Mouse (Mus musculus) embryonic facial prominence, embryonic 12.5 days (tissue): Measurements from ENCODE around the gene Prdx1. TPM values are rescaled to one million over a fixed set of nuclear protein-coding genes. Genes with fewer than 3 reads are reported as not detected.

Experiments
- ATAC-seq: fragments of 200-750 bp; cut with Nextera tagmentation; 2 replicates; pipeline ENCODE4 v1.8.0; 2017; ENCODE audit not compliant: insufficient number of reproducible peaks, insufficient read depth, low FRiP score, low TSS enrichment
- H3K27ac ChIP-seq: fragments of 300-500 bp; sonication (generic); 2 replicates; pipeline ENCODE4 v1.5.1; 2016; ENCODE audit warnings: mild to moderate bottlenecking
- H3K27me3 ChIP-seq: fragments of 300-500 bp; sonication (generic); 2 replicates; pipeline ENCODE4 v1.6.1; 2016; ENCODE audit warnings: mild to moderate bottlenecking, moderate library complexity
- H3K36me3 ChIP-seq: fragments of 300-500 bp; sonication (generic); 2 replicates; pipeline ENCODE4 v1.6.1; 2016; ENCODE audit warnings: mild to moderate bottlenecking
- H3K4me1 ChIP-seq: fragments of 300-500 bp; sonication (generic); 2 replicates; pipeline ENCODE4 v1.6.1; 2016
- H3K4me2 ChIP-seq: fragments of 300-500 bp; sonication (generic); replicated peaks from 2 replicates; pipeline ENCODE4 v1.6.1; 2016; ENCODE audit warnings: mild to moderate bottlenecking, moderate library complexity
- H3K4me3 ChIP-seq: fragments of 300-500 bp; sonication (generic); 2 replicates; pipeline ENCODE4 v1.5.1; 2016; ENCODE audit warnings: mild to moderate bottlenecking
- H3K9ac ChIP-seq: fragments of 300-500 bp; sonication (generic); 2 replicates; pipeline ENCODE4 v1.6.1; 2016; ENCODE audit warnings: mild to moderate bottlenecking, moderate library complexity
- H3K9me3 ChIP-seq: fragments of 300-500 bp; sonication (generic); 2 replicates; pipeline ENCODE4 v1.6.1; 2016; ENCODE audit warnings: mild to moderate bottlenecking, moderate library complexity
- WGBS: fragments of 180-500 bp; shearing (Covaris S2); methylation state at CpG from one replicate; pipeline ENCODE4 v1.1.7; 2016; 5-methylcytosine and 5-hydroxymethylcytosine counted together
- polyA plus RNA-seq: library from polyadenylated mRNA; unstranded; fragments of >200 nt; fragmentation: Nextera tagmentation; extraction: Ambion mirVana; gene quantifications from 2 replicates; pipeline ENCODE4 v1.2.1, GENCODE M21; 2016

Prdx1 gene
- polyA plus RNA-seq, 1 experiment from 2014 or later: 1,087 TPM

DNA sequence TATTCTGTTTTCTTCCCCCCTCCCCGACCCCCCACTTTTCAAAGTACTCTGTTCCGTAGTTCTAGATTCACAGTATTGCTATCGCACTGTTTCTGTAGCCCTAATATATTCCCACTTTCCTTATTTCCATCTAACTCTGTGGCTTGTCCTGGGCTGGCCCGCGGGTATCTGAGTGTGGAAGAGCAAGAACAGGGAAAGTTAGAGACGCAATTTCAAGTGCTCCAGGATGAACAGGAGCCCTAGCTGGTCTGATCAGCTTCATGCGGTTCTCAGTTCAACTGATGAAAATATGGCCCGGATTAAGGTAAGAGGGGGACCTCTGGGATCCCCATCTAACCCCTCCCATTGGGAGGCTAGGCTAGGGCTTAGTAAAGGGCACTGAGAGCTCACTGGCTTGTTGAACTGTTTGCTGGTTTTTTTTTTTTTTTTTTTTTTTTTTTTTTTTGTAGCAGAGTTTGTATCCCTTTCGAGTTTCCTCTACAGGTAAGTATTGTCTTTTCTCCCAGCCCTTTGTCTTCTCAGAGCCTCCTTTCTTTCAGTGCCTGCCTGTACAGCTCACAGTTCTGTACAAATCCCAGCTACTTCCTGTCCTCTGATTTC, 23.5 kb downstream of the Prdx1 start:
- Histone ChIP-seq H3K4me1 (peaks cover 4% of the 10 kb centered on the region), H3K27me3 (no peaks in the 10 kb centered on the region), H3K36me3 (peaks cover 4% of the 10 kb centered on the region; the same call in 1 of the 2 replicates), H3K27ac (no peak overlapping the region), H3K9ac (peak overlapping the region; percentile 55), H3K4me2 (peak overlapping the region; percentile 90), H3K9me3 (no peaks in the 10 kb centered on the region), H3K4me3 (peak overlapping the region; percentile 59)
- 7% methylated on average over 9 of the region's 9 CpGs for WGBS
- ATAC-seq: no peak

DNA sequence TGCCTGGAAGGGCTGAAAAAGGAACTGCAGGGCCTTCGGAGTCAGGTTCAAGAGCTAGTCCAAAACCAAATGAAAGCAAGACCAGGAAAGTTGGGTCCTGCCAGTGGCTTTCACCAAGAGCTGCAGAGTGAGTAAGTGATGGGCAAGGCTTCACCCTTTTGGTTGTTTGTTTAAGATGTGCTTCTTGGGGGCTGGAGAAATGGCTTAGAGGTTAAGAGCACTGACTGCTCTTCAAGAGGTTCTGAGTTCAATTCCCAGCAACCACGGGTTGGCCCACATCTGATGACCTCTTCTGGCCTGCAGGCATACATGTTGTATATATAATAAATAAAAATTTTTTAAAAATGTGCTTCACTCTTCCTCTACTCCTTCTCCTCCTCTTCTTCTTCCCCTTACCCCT, 24.8 kb downstream of the Prdx1 start:
- no peaks in the 10 kb centered on the region for H3K27me3 ChIP-seq
- H3K4me3 ChIP-seq: no peak overlapping the region
- no peak for ATAC-seq
- H3K4me1 ChIP-seq: peaks cover 4% of the 10 kb centered on the region
- H3K9me3 ChIP-seq: no peaks in the 10 kb centered on the region
- no peak overlapping the region for H3K4me2 ChIP-seq
- no peak overlapping the region for H3K27ac ChIP-seq
- no peaks in the 10 kb centered on the region for H3K36me3 ChIP-seq
- WGBS: 91% methylated on average over 2 of the region's 2 CpGs
- H3K9ac ChIP-seq: no peak overlapping the region

DNA sequence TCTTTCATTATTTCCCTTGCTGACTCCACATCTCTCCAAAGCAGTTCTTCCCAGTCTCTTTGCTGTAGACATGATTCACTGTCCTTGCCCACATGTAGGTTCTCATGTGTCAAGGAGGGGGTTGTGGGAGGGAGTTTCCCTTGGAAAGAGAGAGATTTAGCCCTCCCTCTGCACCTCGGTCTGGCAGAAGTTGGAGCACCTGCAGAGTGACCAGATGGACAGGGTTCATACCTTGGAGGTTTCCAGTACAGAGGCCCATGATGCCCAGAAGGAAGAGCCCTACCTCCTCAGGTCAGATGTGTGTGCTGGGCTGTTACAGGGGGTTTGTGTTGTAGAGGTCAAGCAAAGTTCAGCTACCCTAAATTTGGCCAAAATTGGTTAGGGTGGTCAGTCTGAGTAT, 27.2 kb downstream of the Prdx1 start:
- WGBS: 64% methylated on average over 1 of the region's 1 CpGs
- H3K27me3 ChIP-seq: no peaks in the 10 kb centered on the region
- H3K4me1 ChIP-seq: peaks cover 4% of the 10 kb centered on the region
- no peak overlapping the region for H3K4me2 ChIP-seq
- H3K9me3 ChIP-seq: no peaks in the 10 kb centered on the region
- no peak overlapping the region for H3K4me3 ChIP-seq
- no peak overlapping the region for H3K27ac ChIP-seq
- ATAC-seq: no peak
- no peak overlapping the region for H3K9ac ChIP-seq
- H3K36me3 ChIP-seq: 0 out of 2 replicates have a peak, but pooled peaks cover 7% of the 10 kb centered on the region

DNA sequence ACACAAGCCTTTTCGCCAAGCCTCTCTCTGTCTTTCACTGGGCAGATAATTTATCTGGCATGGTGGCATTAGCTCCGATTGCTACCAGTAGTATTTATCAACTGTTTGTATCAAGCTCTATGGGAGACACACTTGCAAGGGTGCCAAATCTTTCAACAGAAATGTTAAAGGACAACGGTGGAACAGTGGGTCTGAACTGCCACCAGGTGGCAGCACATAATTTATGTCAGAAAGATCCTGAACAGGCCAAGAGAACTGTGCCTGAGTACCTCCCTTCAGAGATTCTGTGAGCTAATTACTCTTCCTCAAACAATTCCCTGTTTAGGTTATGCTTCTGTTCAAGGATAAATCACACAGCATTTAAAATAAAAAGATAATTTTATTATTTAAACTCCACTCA, 34.1 kb downstream of the Prdx1 start:
- whole genome bisulfite sequencing: 21% methylated on average over 3 of the region's 3 CpGs
- H3K9ac ChIP-seq: no peak overlapping the region
- no peaks in the 10 kb centered on the region for H3K9me3 ChIP-seq
- no peak overlapping the region for H3K4me3 ChIP-seq
- ATAC-seq: no peak
- H3K27ac ChIP-seq: no peak overlapping the region
- H3K4me2 ChIP-seq: no peak overlapping the region
- 0 out of 2 replicates have a peak, but pooled peaks cover 7% of the 10 kb centered on the region for H3K36me3 ChIP-seq
- H3K27me3 ChIP-seq: no peaks in the 10 kb centered on the region
- peaks cover 8% of the 10 kb centered on the region; the same call in 1 of the 2 replicates for H3K4me1 ChIP-seq

DNA sequence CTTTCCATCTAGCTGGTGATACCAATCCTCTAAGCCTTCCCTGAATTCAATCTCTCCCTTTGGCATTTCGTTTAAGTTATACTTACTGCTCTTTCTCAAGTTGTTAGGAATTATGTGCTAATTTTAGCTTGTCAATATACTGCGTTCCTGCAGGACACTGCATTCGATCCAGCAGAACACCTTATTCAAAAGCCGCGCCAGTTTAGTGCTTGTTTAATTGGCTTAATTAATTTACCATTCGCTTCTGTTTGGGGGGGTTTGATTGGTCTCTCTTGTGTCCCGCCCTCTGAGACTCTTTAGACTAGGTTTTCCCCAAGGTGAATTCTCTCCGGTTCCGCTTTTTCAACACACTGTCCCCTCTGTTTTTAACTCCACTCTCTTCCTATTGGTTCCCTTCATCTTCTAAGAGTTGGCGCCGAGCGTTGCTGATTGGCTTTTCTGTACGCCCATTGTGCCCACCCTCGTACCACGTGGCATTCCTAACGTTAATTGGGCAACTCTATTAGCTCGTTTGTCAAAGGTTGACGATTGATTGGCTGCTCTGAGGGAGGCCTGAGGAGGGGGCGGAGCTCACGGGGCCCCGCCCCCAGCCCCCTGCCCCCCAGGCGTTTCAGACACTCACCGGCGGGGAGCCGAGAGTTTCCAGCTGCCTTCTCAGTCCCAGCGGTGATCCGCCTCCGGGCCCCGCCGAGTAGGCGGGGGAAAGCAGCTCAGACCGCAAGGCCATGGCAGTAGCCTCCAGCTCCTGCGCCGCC, 35.2 kb downstream of the Prdx1 start, which contains the start of gene Tesk2:
TSS of gene Tesk2 (plus strand) at position 606 of the 755 bp plus-strand sequence.
- peak within 1 kb of the TSS; percentile 93 for H3K4me2 ChIP-seq
- peak within 1 kb of the TSS; percentile 84 for H3K4me3 ChIP-seq
- peak within 1 kb of the TSS; percentile 78 for H3K9ac ChIP-seq
- peak within 1 kb of the TSS; percentile 89 for H3K27ac ChIP-seq
- no peaks in the 10 kb centered on the region for H3K9me3 ChIP-seq
- WGBS: 1% methylated on average over 33 of the region's 34 CpGs
- no peaks in the 10 kb centered on the region for H3K27me3 ChIP-seq
- 0 out of 2 replicates have a peak, but pooled peaks cover 5% of the 10 kb centered on the region for H3K36me3 ChIP-seq
- H3K4me1 ChIP-seq: peaks cover 8% of the 10 kb centered on the region; the same call in 1 of the 2 replicates
- ATAC-seq: peak; percentile 94

DNA sequence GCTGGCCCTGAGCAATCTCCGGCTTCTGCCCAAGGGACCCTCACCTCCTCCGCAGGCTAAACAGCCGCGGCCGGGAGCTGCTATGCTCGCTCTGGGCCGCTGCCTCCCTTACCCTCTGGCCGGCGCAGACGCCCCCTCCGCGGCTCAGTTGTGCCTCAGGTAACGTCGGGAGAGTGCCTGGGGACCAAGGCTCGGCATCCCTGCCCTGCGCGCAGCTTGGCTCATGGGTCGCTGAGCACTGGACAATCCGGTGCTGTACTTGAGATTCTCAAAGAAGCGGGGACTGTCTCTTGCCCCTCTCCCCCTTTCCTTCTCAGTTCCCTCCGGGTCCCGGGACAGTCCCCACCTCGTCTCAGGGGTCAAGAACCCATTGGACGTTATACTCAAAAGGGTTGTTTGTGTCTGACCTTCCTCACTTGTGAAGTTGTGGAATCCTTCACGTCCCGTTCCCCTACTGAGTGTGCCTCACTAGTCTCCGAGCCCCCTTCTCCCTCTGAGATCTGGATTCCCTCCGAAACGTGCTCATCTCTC, 35.8 kb downstream of the Prdx1 start:
- Histone ChIP-seq H3K4me1 (peaks cover 8% of the 10 kb centered on the region; the same call in 1 of the 2 replicates), H3K27ac (peak overlapping the region; percentile 89), H3K4me3 (peak overlapping the region; percentile 84), H3K36me3 (no peaks in the 10 kb centered on the region), H3K9me3 (no peaks in the 10 kb centered on the region), H3K27me3 (no peaks in the 10 kb centered on the region), H3K4me2 (peak overlapping the region; percentile 93), H3K9ac (peak overlapping the region; percentile 78)
- WGBS: 1% methylated on average over 29 of the region's 29 CpGs
- ATAC-seq: no peak; the same call in 1 of the 2 replicates

DNA sequence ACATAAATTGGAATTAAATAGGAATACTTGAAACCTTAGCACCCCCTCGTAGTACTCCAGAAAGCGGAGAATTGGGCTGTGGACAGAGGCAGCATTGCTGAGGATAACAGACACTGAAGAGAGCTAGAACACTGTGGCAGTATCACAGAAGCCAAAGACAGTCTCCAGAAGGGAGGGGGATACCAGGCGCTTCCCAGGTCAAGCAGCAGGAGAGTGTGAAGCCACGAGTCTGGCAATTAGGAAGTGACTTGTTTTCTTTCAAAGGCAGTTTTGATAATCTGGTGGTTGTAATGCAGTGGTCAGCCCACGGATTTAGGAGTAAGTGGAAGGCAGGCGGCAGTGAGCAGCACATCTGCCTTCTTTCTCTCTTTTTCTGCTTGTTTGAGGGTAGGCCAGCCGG, 36.9 kb downstream of the Prdx1 start:
- ATAC-seq: no peak

DNA sequence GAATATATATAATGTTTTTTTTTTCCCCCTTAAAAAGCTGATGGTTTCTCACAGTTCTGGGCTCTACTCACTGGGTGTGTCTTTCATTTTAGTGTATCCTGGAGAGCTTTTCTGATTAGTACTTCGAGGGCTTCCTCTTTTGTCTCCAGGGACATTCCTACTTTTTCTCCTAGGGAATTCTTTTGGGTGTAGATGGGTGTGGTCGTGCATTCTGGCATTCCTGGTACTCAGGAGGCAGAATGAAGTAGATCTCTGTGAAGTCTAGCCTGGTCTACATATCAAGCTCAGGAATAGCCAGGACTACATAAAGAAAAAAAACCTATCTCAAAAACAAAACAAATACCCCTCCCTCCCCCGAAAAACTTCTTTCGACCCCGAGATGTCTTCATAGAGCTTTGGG, 40.1 kb downstream of the Prdx1 start:
- H3K9ac ChIP-seq: no peak overlapping the region
- no peaks in the 10 kb centered on the region for H3K36me3 ChIP-seq
- H3K4me2 ChIP-seq: no peak overlapping the region
- H3K9me3 ChIP-seq: no peaks in the 10 kb centered on the region
- no peak for ATAC-seq
- H3K4me1 ChIP-seq: peaks cover 8% of the 10 kb centered on the region; the same call in 1 of the 2 replicates
- no peak overlapping the region for H3K27ac ChIP-seq
- H3K27me3 ChIP-seq: no peaks in the 10 kb centered on the region
- WGBS: 83% methylated on average over 5 of the region's 5 CpGs
- H3K4me3 ChIP-seq: no peak overlapping the region

More for the DNA sequence above, 36.9 kb downstream of the Prdx1 start:
- H3K27me3 ChIP-seq: no peaks in the 10 kb centered on the region
- 35% methylated on average over 7 of the region's 7 CpGs for WGBS
- peak overlapping the region; percentile 93 for H3K4me2 ChIP-seq
- H3K36me3 ChIP-seq: no peaks in the 10 kb centered on the region
- peaks cover 8% of the 10 kb centered on the region; the same call in 1 of the 2 replicates for H3K4me1 ChIP-seq
- no peak overlapping the region for H3K4me3 ChIP-seq
- H3K27ac ChIP-seq: no peak overlapping the region
- no peak overlapping the region for H3K9ac ChIP-seq
- no peaks in the 10 kb centered on the region for H3K9me3 ChIP-seq

DNA sequence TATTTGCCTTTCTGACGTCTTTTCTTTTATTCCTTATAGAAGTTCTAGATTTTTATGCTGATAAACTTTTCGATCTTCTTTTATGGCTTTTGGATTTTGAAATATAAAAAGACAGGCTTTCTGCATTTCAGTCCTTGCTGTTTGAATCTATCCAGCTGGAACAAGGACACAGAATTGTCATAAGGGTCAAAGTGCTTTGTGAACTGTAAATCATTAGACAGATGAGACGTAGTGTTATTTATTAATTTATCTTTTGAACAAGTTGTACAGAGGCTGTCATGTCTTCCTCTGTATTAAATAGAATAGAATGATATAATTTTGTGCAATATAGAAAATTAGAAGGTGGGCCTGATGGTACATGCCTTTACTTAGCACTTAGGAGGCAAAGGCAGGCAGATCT, 42.1 kb downstream of the Prdx1 start:
- Histone ChIP-seq H3K4me2 (no peak overlapping the region), H3K27me3 (no peaks in the 10 kb centered on the region), H3K4me3 (no peak overlapping the region), H3K9ac (no peak overlapping the region), H3K4me1 (peaks cover under 1% of the 10 kb centered on the region; the same call in 1 of the 2 replicates), H3K27ac (no peak overlapping the region), H3K36me3 (no peaks in the 10 kb centered on the region), H3K9me3 (no peaks in the 10 kb centered on the region)
- WGBS: 80% methylated on average over 3 of the region's 3 CpGs
- ATAC-seq: no peak

DNA sequence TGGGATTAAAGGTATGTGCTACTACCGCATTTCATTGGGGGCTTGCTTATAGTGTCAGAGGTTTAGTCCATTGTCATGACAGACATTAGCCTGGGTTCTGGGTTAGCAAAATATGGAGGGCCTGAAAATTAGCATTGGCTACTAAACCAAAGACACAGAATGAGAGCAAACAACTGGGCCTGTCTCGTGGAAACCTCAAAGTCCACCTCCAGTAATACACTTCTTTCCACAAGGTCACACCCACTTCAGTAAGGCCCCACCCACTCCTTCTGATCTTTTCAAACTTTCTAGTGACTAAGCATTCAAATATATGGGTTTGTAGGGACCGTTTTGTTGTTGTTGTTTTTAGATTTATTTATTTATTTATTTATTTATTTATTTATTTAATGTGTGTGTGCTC, 44.2 kb downstream of the Prdx1 start:
- Histone ChIP-seq H3K4me2 (no peak overlapping the region), H3K27ac (no peak overlapping the region), H3K27me3 (no peaks in the 10 kb centered on the region), H3K4me1 (no peaks in the 10 kb centered on the region), H3K9ac (no peak overlapping the region), H3K9me3 (no peaks in the 10 kb centered on the region), H3K36me3 (no peaks in the 10 kb centered on the region), H3K4me3 (no peak overlapping the region)
- WGBS: 91% methylated on average over 3 of the region's 3 CpGs
- no peak for ATAC-seq

DNA sequence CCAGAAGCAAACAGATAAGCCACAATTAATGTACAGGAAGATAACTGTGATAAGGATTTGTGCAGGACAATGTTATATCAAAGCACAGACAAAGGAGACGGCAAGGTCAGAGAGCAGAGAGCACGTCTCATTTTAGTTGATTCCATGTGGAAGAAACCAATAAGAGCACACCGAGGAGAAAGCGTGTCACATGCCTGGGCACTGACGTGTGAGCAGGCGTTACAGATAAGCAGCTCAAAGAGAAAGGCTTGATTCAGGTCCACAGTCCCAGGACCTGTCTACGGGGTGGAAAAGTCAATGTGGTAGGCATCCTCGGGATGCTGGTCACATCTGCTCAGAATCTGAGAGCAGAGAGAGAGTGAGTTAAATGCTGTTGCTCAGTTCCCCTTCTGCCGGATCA, 45.7 kb downstream of the Prdx1 start:
- no peaks in the 10 kb centered on the region for H3K4me1 ChIP-seq
- no peaks in the 10 kb centered on the region for H3K36me3 ChIP-seq
- ATAC-seq: no peak
- H3K4me2 ChIP-seq: no peak overlapping the region
- H3K27me3 ChIP-seq: no peaks in the 10 kb centered on the region
- no peaks in the 10 kb centered on the region for H3K9me3 ChIP-seq
- 89% methylated on average over 9 of the region's 9 CpGs for WGBS
- H3K27ac ChIP-seq: no peak overlapping the region
- H3K9ac ChIP-seq: no peak overlapping the region
- H3K4me3 ChIP-seq: no peak overlapping the region

DNA sequence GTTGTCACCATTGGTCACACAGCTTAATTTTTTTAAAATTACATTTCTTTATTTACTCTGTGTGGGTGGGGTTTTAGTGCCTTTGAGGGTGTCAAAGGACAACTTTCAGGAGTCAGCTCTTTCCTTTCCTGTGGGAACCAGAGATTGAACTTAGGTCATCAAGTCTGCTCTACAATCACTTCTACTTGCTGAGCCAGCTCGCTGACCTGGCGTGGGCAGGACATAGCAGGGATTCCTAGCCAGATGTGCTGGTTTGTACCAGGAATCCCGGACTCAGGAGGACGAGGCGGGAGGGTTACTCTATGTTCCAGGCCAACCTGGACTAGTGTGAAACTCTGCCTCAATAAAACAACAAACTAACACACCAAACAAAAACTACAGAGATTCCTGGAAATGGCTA, 47.0 kb downstream of the Prdx1 start:
- Histone ChIP-seq H3K4me1 (0 out of 2 replicates have a peak, but pooled peaks cover 2% of the 10 kb centered on the region), H3K36me3 (no peaks in the 10 kb centered on the region), H3K4me2 (no peak overlapping the region), H3K9me3 (no peaks in the 10 kb centered on the region), H3K27me3 (no peaks in the 10 kb centered on the region), H3K9ac (no peak overlapping the region), H3K27ac (no peak overlapping the region), H3K4me3 (no peak overlapping the region)
- no peak for ATAC-seq
- 78% methylated on average over 5 of the region's 5 CpGs for WGBS
